In the genomic region with DNA sequence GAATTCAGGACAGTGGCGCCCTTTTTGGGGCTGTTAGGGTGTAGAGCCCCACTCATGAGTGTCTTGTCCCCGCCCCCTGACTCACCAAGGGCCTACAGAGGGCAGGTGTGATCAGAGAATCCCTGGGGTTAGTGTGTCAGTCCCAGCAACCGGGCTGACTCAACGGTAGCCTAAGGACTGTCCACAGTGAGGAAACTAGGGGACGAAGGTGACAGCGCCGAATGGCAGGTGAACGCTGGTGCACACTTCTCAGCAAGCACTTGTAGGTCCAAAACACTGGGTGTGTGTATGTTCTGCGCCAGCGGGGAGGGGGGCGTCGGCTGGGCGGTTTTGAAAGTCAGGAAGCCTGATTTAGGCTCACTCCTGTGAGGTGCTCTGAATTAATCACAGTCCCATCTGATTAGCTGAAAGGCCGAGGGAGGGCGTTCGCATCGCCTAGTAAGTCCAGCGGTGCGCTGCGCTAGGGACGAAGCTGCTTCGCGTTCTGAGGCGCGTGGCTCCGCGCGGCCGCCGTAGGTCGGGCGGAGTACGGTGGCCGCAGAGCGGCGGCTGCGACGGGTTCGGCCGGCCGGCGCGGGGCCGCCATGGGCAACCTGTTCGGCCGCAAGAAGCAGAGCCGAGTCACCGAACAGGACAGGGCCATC, we compare ENCODE assay signal across 8 mouse cellular contexts. TPM values are rescaled to one million over a fixed set of nuclear protein-coding genes. Genes with fewer than 3 reads are reported as not detected.
A peak's percentile ranks its signal among the peaks of the same experiment; 100 is the strongest.
DNase-seq lines count a peak whose midpoint lies in the region; ATAC-seq lines count a peak whose summit lies in the region.

A gene (plus strand): TSS at position 151 of the 644 bp plus-strand sequence.

- H3K27ac ChIP-seq in heart, embryonic 13.5 days (replicated peaks): peak within 1 kb of the TSS; percentile 78
- peak within 1 kb of the TSS; percentile 67 for H3K27ac ChIP-seq in liver, embryonic 13.5 days
- H3K27ac ChIP-seq in stomach, embryonic 16.5 days (ENCODE audit: low read length): peak within 1 kb of the TSS; percentile 84

- H3K9ac ChIP-seq in heart, embryonic 13.5 days: peak within 1 kb of the TSS; percentile 96
- peak within 1 kb of the TSS; percentile 88 for H3K9ac ChIP-seq in liver, embryonic 13.5 days
- peak within 1 kb of the TSS; percentile 95 for H3K9ac ChIP-seq in stomach, embryonic 16.5 days (ENCODE audit: low read length)

- H3K27me3 ChIP-seq in heart, embryonic 13.5 days (replicated peaks): peaks cover 4% of the 10 kb centered on the region
- H3K27me3 ChIP-seq in liver, embryonic 13.5 days: no peaks in the 10 kb centered on the region
- no peaks in the 10 kb centered on the region for H3K27me3 ChIP-seq in stomach, embryonic 16.5 days (ENCODE audit: control insufficient read depth, insufficient read depth, low read length)

- H3K4me3 ChIP-seq in heart, embryonic 13.5 days: peak within 1 kb of the TSS; percentile 89
- H3K4me3 ChIP-seq in liver, embryonic 13.5 days (replicated peaks): peak within 1 kb of the TSS; percentile 87
- H3K4me3 ChIP-seq in stomach, embryonic 16.5 days (replicated peaks; ENCODE audit: low read length): peak within 1 kb of the TSS; percentile 90

- peak; percentile 47 for ATAC-seq in erythroid progenitor cell, adult 5-6 weeks (replicated peaks; ENCODE audit: low FRiP score, poor library complexity, severe bottlenecking)
- no peak; the same call in 1 of the 2 replicates for ATAC-seq in heart, embryonic 13.5 days (ENCODE audit: extremely low read depth, insufficient number of reproducible peaks, low FRiP score, low TSS enrichment)
- ATAC-seq in liver, embryonic 13.5 days (ENCODE audit: low read depth): peak; percentile 69
- peak; percentile 74 for ATAC-seq in stomach, embryonic 16.5 days (ENCODE audit: insufficient read depth, low FRiP score)

- peaks cover 24% of the 10 kb centered on the region for H3K36me3 ChIP-seq in heart, embryonic 13.5 days
- peaks cover 29% of the 10 kb centered on the region for H3K36me3 ChIP-seq in liver, embryonic 13.5 days
- peaks cover 14% of the 10 kb centered on the region; the same call in 1 of the 2 replicates for H3K36me3 ChIP-seq in stomach, embryonic 16.5 days (ENCODE audit: control insufficient read depth, insufficient read depth, low read length)

- under 1% methylated on average over 48 of the region's 48 CpGs for WGBS in heart, embryonic 13.5 days
- WGBS in liver, embryonic 13.5 days (ENCODE audit: insufficient replicate concordance): 1% methylated on average over 48 of the region's 48 CpGs
- WGBS in stomach, embryonic 16.5 days: under 1% methylated on average over 48 of the region's 48 CpGs

- no peaks in the 10 kb centered on the region for H3K9me3 ChIP-seq in heart, embryonic 13.5 days
- H3K9me3 ChIP-seq in liver, embryonic 13.5 days (replicated peaks): no peaks in the 10 kb centered on the region
- H3K9me3 ChIP-seq in stomach, embryonic 16.5 days (replicated peaks; ENCODE audit: control insufficient read depth, low read length): no peaks in the 10 kb centered on the region

- DNase-seq in CD4-positive helper T cell, adult 2 months (ENCODE audit: low read depth, low spot score): peak; percentile 86
- DNase-seq in brain, embryonic 18.5 days (ENCODE audit: low read depth, low spot score): peak; percentile 54
- peak; percentile 95 for DNase-seq in kidney, postnatal 10 days
- peak; percentile 72 for DNase-seq in liver, embryonic 13.5 days
- DNase-seq in neural tube, embryonic 10.5 days (ENCODE audit: extremely low spot score, low spot score): peak; percentile 90

- H3K4me2 ChIP-seq in heart, embryonic 13.5 days: peak within 1 kb of the TSS; percentile 98
- H3K4me2 ChIP-seq in liver, embryonic 13.5 days: peak within 1 kb of the TSS; percentile 93
- peak within 1 kb of the TSS; percentile 64 for H3K4me2 ChIP-seq in stomach, embryonic 16.5 days (ENCODE audit: low read depth, low read length)

- peaks cover 52% of the 10 kb centered on the region for H3K4me1 ChIP-seq in heart, embryonic 13.5 days
- H3K4me1 ChIP-seq in liver, embryonic 13.5 days (replicated peaks): peaks cover 49% of the 10 kb centered on the region
- peaks cover 30% of the 10 kb centered on the region for H3K4me1 ChIP-seq in stomach, embryonic 16.5 days (ENCODE audit: control insufficient read depth, insufficient read depth, low read length)

RNA-seq across cellular contexts. Expression of the gene that starts here (rescaled TPM):
- total RNA-seq in erythroid progenitor cell, adult 5-6 weeks (2015; ENCODE audit: low replicate concordance): 1.3 and 14.4 TPM in 2 replicates
- total RNA-seq in erythroid progenitor cell, adult 5-6 weeks (2017; ENCODE audit: low replicate concordance): 10.3 and 10.4 TPM in 2 replicates
- polyA plus RNA-seq in heart, embryonic 13.5 days (2015; fragmentation: Nextera tagmentation; extraction: Ambion mirVana): 68.4 and 71.2 TPM in 2 replicates
- 37.4 and 37.6 TPM in 2 replicates for polyA plus RNA-seq in liver, embryonic 13.5 days (2015; fragmentation: Nextera tagmentation; extraction: Ambion mirVana)
- 80.1 and 82.0 TPM in 2 replicates for polyA plus RNA-seq in stomach, embryonic 16.5 days (2015; fragmentation: Nextera tagmentation; extraction: Ambion mirVana)
